Mouse (Mus musculus): ENCODE measurements around the gene Ifnk. TPM values are rescaled to one million over a fixed set of nuclear protein-coding genes. Genes with fewer than 3 reads are reported as not detected.

Gene Ifnk
- 0.30 TPM in 1 of 2 replicates, not detected in the other for polyA plus RNA-seq (2015; fragmentation: Nextera tagmentation; extraction: Ambion mirVana)

- no peak within 1 kb of the TSS for H3K27ac ChIP-seq
- H3K4me2 ChIP-seq = no peak within 1 kb of the TSS
- ATAC-seq = no peak
- no peak within 1 kb of the TSS for H3K4me3 ChIP-seq
- peaks cover 6% of the 10 kb centered on the region; the same call in 1 of the 2 replicates for H3K27me3 ChIP-seq
- H3K9me3 ChIP-seq (replicated peaks) = no peaks in the 10 kb centered on the region
- WGBS = 90% methylated on average over 4 of the region's 4 CpGs
- H3K4me1 ChIP-seq = peaks cover 15% of the 10 kb centered on the region
- H3K9ac ChIP-seq = no peak within 1 kb of the TSS
- H3K36me3 ChIP-seq (ENCODE audit: poor library complexity, severe bottlenecking) = no peaks in the 10 kb centered on the region
These were observed at the start of gene Ifnk for GRCm38 (mm10) chr4:35151756-35152155. Gene Ifnk, plus strand, starts transcription at chr4:35152056.

- Histone ChIP-seq H3K27ac (no peak overlapping the region), H3K4me1 (peaks cover 4% of the 10 kb centered on the region), H3K4me2 (no peak overlapping the region), H3K9ac (no peak overlapping the region), H3K36me3 (ENCODE audit: poor library complexity, severe bottlenecking) (no peaks in the 10 kb centered on the region), H3K4me3 (no peak overlapping the region), H3K27me3 (no peaks in the 10 kb centered on the region), H3K9me3 (replicated peaks) (no peaks in the 10 kb centered on the region)
- 80% methylated on average over 14 of the region's 14 CpGs for WGBS
- ATAC-seq = no peak
These were observed 46.6 kb upstream of the Ifnk start for GRCm38 (mm10) chr4:35105115-35105773.

GRCm38 (mm10) chr4:35112452-35112851 lies 39.4 kb upstream of the Ifnk start:
- WGBS = 94% methylated on average over 4 of the region's 4 CpGs
- Histone ChIP-seq H3K27ac (no peak overlapping the region), H3K4me3 (no peak overlapping the region), H3K36me3 (ENCODE audit: poor library complexity, severe bottlenecking) (no peaks in the 10 kb centered on the region), H3K9me3 (replicated peaks) (no peaks in the 10 kb centered on the region), H3K4me2 (no peak overlapping the region), H3K27me3 (no peaks in the 10 kb centered on the region), H3K4me1 (peaks cover 10% of the 10 kb centered on the region), H3K9ac (no peak overlapping the region)
- no peak for ATAC-seq

GRCm38 (mm10) chr4:35113516-35114248 lies 38.2 kb upstream of the Ifnk start:
- no peak overlapping the region for H3K9ac ChIP-seq
- H3K4me2 ChIP-seq = no peak overlapping the region
- ATAC-seq = no peak
- H3K9me3 ChIP-seq (replicated peaks) = no peaks in the 10 kb centered on the region
- no peaks in the 10 kb centered on the region for H3K36me3 ChIP-seq (ENCODE audit: poor library complexity, severe bottlenecking)
- H3K27ac ChIP-seq = no peak overlapping the region
- H3K4me3 ChIP-seq = no peak overlapping the region
- H3K27me3 ChIP-seq = no peaks in the 10 kb centered on the region
- H3K4me1 ChIP-seq = peaks cover 10% of the 10 kb centered on the region
- WGBS = 86% methylated on average over 13 of the region's 13 CpGs

GRCm38 (mm10) chr4:35114950-35115349 lies 36.9 kb upstream of the Ifnk start:
- H3K4me1 ChIP-seq = peaks cover 10% of the 10 kb centered on the region
- H3K27ac ChIP-seq = no peak overlapping the region
- no peak overlapping the region for H3K4me2 ChIP-seq
- H3K9me3 ChIP-seq (replicated peaks) = no peaks in the 10 kb centered on the region
- H3K27me3 ChIP-seq = no peaks in the 10 kb centered on the region
- no peak for ATAC-seq
- H3K4me3 ChIP-seq = no peak overlapping the region
- no peak overlapping the region for H3K9ac ChIP-seq
- 82% methylated on average over 2 of the region's 2 CpGs for WGBS
- H3K36me3 ChIP-seq (ENCODE audit: poor library complexity, severe bottlenecking) = no peaks in the 10 kb centered on the region

- no peaks in the 10 kb centered on the region for H3K36me3 ChIP-seq (ENCODE audit: poor library complexity, severe bottlenecking)
- 13% methylated on average over 6 of the region's 6 CpGs for WGBS
- peak; percentile 56; the same call in 1 of the 2 replicates for ATAC-seq
- H3K4me2 ChIP-seq = no peak overlapping the region
- peaks cover 15% of the 10 kb centered on the region for H3K4me1 ChIP-seq
- no peak overlapping the region for H3K9ac ChIP-seq
- 0 out of 2 replicates have a peak overlapping the region, but pooled peaks have one; percentile 6 for H3K27ac ChIP-seq
- H3K27me3 ChIP-seq = no peaks in the 10 kb centered on the region
- no peak overlapping the region for H3K4me3 ChIP-seq
- no peaks in the 10 kb centered on the region for H3K9me3 ChIP-seq (replicated peaks)
These were observed 35.9 kb upstream of the Ifnk start for GRCm38 (mm10) chr4:35115933-35116332.

GRCm38 (mm10) chr4:35117144-35117543 lies 34.7 kb upstream of the Ifnk start:
- Histone ChIP-seq H3K27me3 (no peaks in the 10 kb centered on the region), H3K9ac (no peak overlapping the region), H3K4me2 (no peak overlapping the region), H3K36me3 (ENCODE audit: poor library complexity, severe bottlenecking) (no peaks in the 10 kb centered on the region), H3K27ac (no peak overlapping the region), H3K4me3 (no peak overlapping the region), H3K4me1 (peaks cover 27% of the 10 kb centered on the region), H3K9me3 (replicated peaks) (no peaks in the 10 kb centered on the region)
- WGBS = 83% methylated on average over 3 of the region's 3 CpGs
- ATAC-seq = no peak

GRCm38 (mm10) chr4:35118851-35119250 lies 33.0 kb upstream of the Ifnk start:
- no peak for ATAC-seq
- Histone ChIP-seq H3K27ac (no peak overlapping the region), H3K27me3 (no peaks in the 10 kb centered on the region), H3K4me3 (no peak overlapping the region), H3K36me3 (ENCODE audit: poor library complexity, severe bottlenecking) (no peaks in the 10 kb centered on the region), H3K9me3 (replicated peaks) (no peaks in the 10 kb centered on the region), H3K4me1 (peaks cover 42% of the 10 kb centered on the region), H3K9ac (no peak overlapping the region), H3K4me2 (no peak overlapping the region)
- 87% methylated on average over 2 of the region's 2 CpGs for WGBS

- Histone ChIP-seq H3K36me3 (ENCODE audit: poor library complexity, severe bottlenecking) (no peaks in the 10 kb centered on the region), H3K4me3 (no peak overlapping the region), H3K4me1 (peaks cover 54% of the 10 kb centered on the region), H3K9ac (no peak overlapping the region), H3K4me2 (no peak overlapping the region), H3K9me3 (replicated peaks) (no peaks in the 10 kb centered on the region), H3K27me3 (no peaks in the 10 kb centered on the region), H3K27ac (no peak overlapping the region)
- 57% methylated on average over 3 of the region's 4 CpGs for WGBS
- ATAC-seq = no peak
These were observed 31.7 kb upstream of the Ifnk start for GRCm38 (mm10) chr4:35120159-35120558.

- Histone ChIP-seq H3K27ac (no peak overlapping the region), H3K9ac (no peak overlapping the region), H3K9me3 (replicated peaks) (no peaks in the 10 kb centered on the region), H3K4me3 (no peak overlapping the region), H3K27me3 (no peaks in the 10 kb centered on the region), H3K4me2 (no peak overlapping the region), H3K36me3 (ENCODE audit: poor library complexity, severe bottlenecking) (no peaks in the 10 kb centered on the region), H3K4me1 (peaks cover 57% of the 10 kb centered on the region)
- WGBS = 70% methylated on average over 8 of the region's 8 CpGs
- ATAC-seq = no peak
These were observed 31.3 kb upstream of the Ifnk start for GRCm38 (mm10) chr4:35120575-35120974.

GRCm38 (mm10) chr4:35121060-35121459 lies 30.8 kb upstream of the Ifnk start:
- WGBS = 18% methylated on average over 12 of the region's 12 CpGs
- H3K9ac ChIP-seq = no peak overlapping the region
- peak; percentile 6; the same call in 1 of the 2 replicates for ATAC-seq

GRCm38 (mm10) chr4:35123087-35123486 lies 28.8 kb upstream of the Ifnk start:
- Histone ChIP-seq H3K4me3 (no peak overlapping the region), H3K9me3 (replicated peaks) (no peaks in the 10 kb centered on the region), H3K36me3 (ENCODE audit: poor library complexity, severe bottlenecking) (no peaks in the 10 kb centered on the region), H3K9ac (no peak overlapping the region), H3K27me3 (no peaks in the 10 kb centered on the region), H3K4me2 (0 out of 2 replicates have a peak overlapping the region, but pooled peaks have one; percentile 14), H3K27ac (no peak overlapping the region), H3K4me1 (peaks cover 67% of the 10 kb centered on the region)
- 67% methylated on average over 5 of the region's 5 CpGs for WGBS
- ATAC-seq = no peak

More at GRCm38 (mm10) chr4:35121060-35121459, 30.8 kb upstream of the Ifnk start:
- H3K4me1 ChIP-seq = peaks cover 57% of the 10 kb centered on the region
- H3K36me3 ChIP-seq (ENCODE audit: poor library complexity, severe bottlenecking) = no peaks in the 10 kb centered on the region
- peak overlapping the region; percentile 43 for H3K4me2 ChIP-seq
- no peak overlapping the region for H3K27ac ChIP-seq
- H3K27me3 ChIP-seq = no peaks in the 10 kb centered on the region
- H3K4me3 ChIP-seq = peak overlapping the region; percentile 15; the same call in 1 of the 2 replicates
- H3K9me3 ChIP-seq (replicated peaks) = no peaks in the 10 kb centered on the region
